Mouse (Mus musculus) forebrain, embryonic 11.5 days (tissue): ENCODE results near the gene Adamts14. TPM values are rescaled to one million over a fixed set of nuclear protein-coding genes. Genes with fewer than 3 reads are reported as not detected.

Source experiments
- polyA plus RNA-seq: library from polyadenylated mRNA; unstranded; fragments of >200 nt; fragmentation: Nextera tagmentation; extraction: Ambion mirVana; gene quantifications from 2 replicates; pipeline ENCODE4 v1.2.1, GENCODE M21; 2014

Gene Adamts14
- polyA plus RNA-seq, 1 experiment from 2014 or later: 0.60 TPM

Other genes starting within 250 kb of the Adamts14 start
- gene Pcbd1, start 184.1 kb downstream of the Adamts14 start, polyA plus RNA-seq: 17.3 and 17.6 TPM in 2 replicates
- 78.0 and 83.0 TPM in 2 replicates for gene Sgpl1, start 125.7 kb downstream of the Adamts14 start, polyA plus RNA-seq
- gene Tbata, start 101.5 kb downstream of the Adamts14 start, polyA plus RNA-seq: not detected in 2 replicates
- gene Prf1, start 24.4 kb upstream of the Adamts14 start, polyA plus RNA-seq: not detected in 2 replicates
- 21.3 and 22.9 TPM in 2 replicates for gene Pald1, start 110.1 kb upstream of the Adamts14 start, polyA plus RNA-seq
- not detected in 2 replicates for gene Nodal, start 144.5 kb upstream of the Adamts14 start, polyA plus RNA-seq
- gene Eif4ebp2, start 179.2 kb upstream of the Adamts14 start, polyA plus RNA-seq: 41.5 and 50.8 TPM in 2 replicates
- gene Lrrc20, start 202.4 kb upstream of the Adamts14 start, polyA plus RNA-seq: 14.6 and 15.0 TPM in 2 replicates